In the genomic region with DNA sequence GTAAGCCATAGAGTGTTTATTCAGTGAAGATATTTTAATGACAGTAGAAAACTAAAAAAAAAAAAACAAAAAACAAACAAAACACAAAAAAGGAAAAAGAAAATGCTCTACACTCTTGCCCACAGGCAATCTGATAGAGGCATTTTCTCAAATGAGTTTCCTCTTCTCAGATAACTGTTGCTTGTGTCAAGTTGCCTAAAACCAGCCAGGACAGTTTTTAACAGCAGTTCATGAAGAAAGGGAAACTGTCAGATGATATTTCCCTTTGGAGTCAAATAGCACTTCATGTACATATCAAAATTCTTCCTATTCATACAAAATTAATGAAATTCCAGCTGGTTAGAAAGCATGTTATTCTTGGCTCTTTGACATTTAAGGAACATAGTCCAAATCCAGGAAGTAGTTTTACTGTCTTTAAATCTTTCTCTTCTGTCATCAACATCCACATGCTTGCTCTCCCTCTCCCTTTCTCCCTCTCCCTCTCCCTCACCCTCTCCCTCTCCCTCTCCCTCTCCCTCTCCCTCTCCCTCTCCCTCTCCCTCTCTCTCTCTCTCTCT, we compare ENCODE assay signal across 20 mouse cellular contexts.
DNase-seq lines count a peak whose midpoint lies in the region; ATAC-seq and TF ChIP-seq lines count a peak whose summit lies in the region.
"Had no signal": no experiment of that assay in that cellular context is flagged by ENCODE, and none has a peak within 500 bp of the region (broad histone marks: within the 10 kb centered on the region; RNA-seq: fewer than 3 reads in every experiment).

No protein-coding gene starts in this region.

- H3K4me3 ChIP-seq in embryonic facial prominence, embryonic 14.5 days (ENCODE audit: low read depth, low read length): no peak overlapping the region
- no peak overlapping the region for H3K4me3 ChIP-seq in embryonic facial prominence, embryonic 10.5 days
- H3K4me3 ChIP-seq in limb, embryonic 14.5 days (replicated peaks; ENCODE audit: low read length): no peak overlapping the region
- H3K4me3 ChIP-seq in limb, embryonic 10.5 days: no peak overlapping the region
- no peak overlapping the region for H3K4me3 ChIP-seq in lung, postnatal 0 days (ENCODE audit: low read depth, low read length)
- no peak overlapping the region for H3K4me3 ChIP-seq in myocyte
- H3K4me3 ChIP-seq: forebrain, embryonic 12.5 days; heart, adult 2 months; heart, embryonic 15.5 days; hindbrain, embryonic 13.5 days had no signal

- H3K27ac ChIP-seq in embryonic facial prominence, embryonic 14.5 days (replicated peaks; ENCODE audit: low read depth, low read length): no peak overlapping the region
- no peak overlapping the region for H3K27ac ChIP-seq in embryonic facial prominence, embryonic 10.5 days (replicated peaks)
- no peak overlapping the region for H3K27ac ChIP-seq in limb, embryonic 14.5 days (replicated peaks; ENCODE audit: low read depth, low read length)
- no peak overlapping the region for H3K27ac ChIP-seq in limb, embryonic 10.5 days
- H3K27ac ChIP-seq in lung, postnatal 0 days (ENCODE audit: low read length): no peak overlapping the region
- H3K27ac ChIP-seq: forebrain, embryonic 12.5 days; heart, adult 2 months; heart, embryonic 15.5 days; hindbrain, embryonic 13.5 days; hindbrain, postnatal 0 days had no signal

- H3ac ChIP-seq in myocyte (ENCODE audit: control insufficient read depth, insufficient read length): no peak overlapping the region

- no peaks in the 10 kb centered on the region for H3K79me2 ChIP-seq in myocyte (ENCODE audit: control insufficient read depth, insufficient read depth)

- peak; percentile 41 for DNase-seq in embryonic facial prominence, embryonic 14.5 days (ENCODE audit: low spot score)
- DNase-seq in embryonic facial prominence, embryonic 10.5 days (ENCODE audit: low spot score): no peak
- peak; percentile 22 for DNase-seq in limb, embryonic 14.5 days (ENCODE audit: low spot score)
- no peak for DNase-seq in limb, embryonic 10.5 days (ENCODE audit: low spot score)
- peak; percentile 8 for DNase-seq in lung, postnatal 0 days (ENCODE audit: low spot score)
- DNase-seq in lung, postnatal 25 days (ENCODE audit: low spot score): no peak
- no peak for DNase-seq in left cerebral cortex, postnatal 14 days (ENCODE audit: low spot score in 2 of 2)
- DNase-seq: adrenal gland, postnatal 14 days; cerebellum, adult 11-12 months; cerebellum, adult 9-11 months; gastrocnemius, postnatal 10 days; heart, adult 2 months; heart, postnatal 14 days had no signal

- no peak for TF ChIP-seq EP300 in lung, postnatal 0 days (IDR thresholded peaks at IDR 0.05)

- intact Hi-C loops in left cerebral cortex, postnatal 14 days (cut with DNase I): no loop called here

- no peaks in the 10 kb centered on the region for H3K9me3 ChIP-seq in embryonic facial prominence, embryonic 14.5 days (ENCODE audit: control insufficient read depth, low read length)
- no peaks in the 10 kb centered on the region for H3K9me3 ChIP-seq in embryonic facial prominence, embryonic 10.5 days
- no peaks in the 10 kb centered on the region for H3K9me3 ChIP-seq in limb, embryonic 14.5 days (ENCODE audit: control insufficient read depth, low read length)
- no peaks in the 10 kb centered on the region for H3K9me3 ChIP-seq in limb, embryonic 10.5 days (replicated peaks)
- no peaks in the 10 kb centered on the region for H3K9me3 ChIP-seq in lung, postnatal 0 days (ENCODE audit: low read length)
- H3K9me3 ChIP-seq: forebrain, embryonic 12.5 days; heart, embryonic 15.5 days; hindbrain, embryonic 13.5 days had no signal

- H3K4me2 ChIP-seq in embryonic facial prominence, embryonic 14.5 days (ENCODE audit: low read depth, low read length): no peak overlapping the region
- H3K4me2 ChIP-seq in limb, embryonic 14.5 days (replicated peaks; ENCODE audit: low read depth, low read length, severe bottlenecking): no peak overlapping the region
- H3K4me2 ChIP-seq in lung, postnatal 0 days (replicated peaks; ENCODE audit: low read depth, low read length): no peak overlapping the region
- peak overlapping the region; percentile 19 for H3K4me2 ChIP-seq in myocyte (ENCODE audit: low read depth)
- H3K4me2 ChIP-seq: forebrain, embryonic 12.5 days; heart, embryonic 11.5 days; heart, embryonic 15.5 days; hindbrain, embryonic 13.5 days had no signal

- no peaks in the 10 kb centered on the region for H3K36me3 ChIP-seq in embryonic facial prominence, embryonic 14.5 days (ENCODE audit: control insufficient read depth, insufficient read depth, low read length)
- no peaks in the 10 kb centered on the region for H3K36me3 ChIP-seq in embryonic facial prominence, embryonic 10.5 days (replicated peaks)
- H3K36me3 ChIP-seq in limb, embryonic 14.5 days (ENCODE audit: control insufficient read depth, insufficient read depth, low read length): no peaks in the 10 kb centered on the region
- H3K36me3 ChIP-seq in limb, embryonic 10.5 days: no peaks in the 10 kb centered on the region
- no peaks in the 10 kb centered on the region for H3K36me3 ChIP-seq in lung, postnatal 0 days (ENCODE audit: insufficient read depth, low read length)
- no peaks in the 10 kb centered on the region for H3K36me3 ChIP-seq in myocyte (ENCODE audit: control insufficient read depth, insufficient read depth)
- H3K36me3 ChIP-seq: forebrain, embryonic 12.5 days; heart, embryonic 15.5 days; hindbrain, embryonic 13.5 days had no signal

- ATAC-seq in embryonic facial prominence, embryonic 14.5 days (ENCODE audit: low read depth): peak; percentile 26; the same call in 1 of the 2 replicates
- ATAC-seq in limb, embryonic 14.5 days (ENCODE audit: low FRiP score, low read depth): no peak
- no peak for ATAC-seq in lung, postnatal 0 days
- ATAC-seq: forebrain, embryonic 16.5 days; hindbrain, postnatal 0 days had no signal

- H3K27me3 ChIP-seq in embryonic facial prominence, embryonic 14.5 days (replicated peaks; ENCODE audit: control insufficient read depth, insufficient read depth, low read length): no peaks in the 10 kb centered on the region
- no peaks in the 10 kb centered on the region for H3K27me3 ChIP-seq in embryonic facial prominence, embryonic 10.5 days (replicated peaks; ENCODE audit: low read depth, poor library complexity, severe bottlenecking)
- no peaks in the 10 kb centered on the region for H3K27me3 ChIP-seq in limb, embryonic 14.5 days (ENCODE audit: control insufficient read depth, insufficient read depth, low read length)
- H3K27me3 ChIP-seq in limb, embryonic 10.5 days (ENCODE audit: low read depth, poor library complexity, severe bottlenecking): no peaks in the 10 kb centered on the region
- H3K27me3 ChIP-seq in lung, postnatal 0 days (replicated peaks; ENCODE audit: insufficient read depth, low read length): no peaks in the 10 kb centered on the region
- no peaks in the 10 kb centered on the region for H3K27me3 ChIP-seq in myocyte (ENCODE audit: control insufficient read depth, insufficient read depth, insufficient read length)
- H3K27me3 ChIP-seq: forebrain, embryonic 12.5 days; heart, embryonic 15.5 days; hindbrain, embryonic 13.5 days had no signal

- no peaks in the 10 kb centered on the region for H3K4me1 ChIP-seq in embryonic facial prominence, embryonic 14.5 days (ENCODE audit: control insufficient read depth, insufficient read depth, low read length)
- H3K4me1 ChIP-seq in embryonic facial prominence, embryonic 10.5 days: no peaks in the 10 kb centered on the region
- no peaks in the 10 kb centered on the region for H3K4me1 ChIP-seq in limb, embryonic 14.5 days (ENCODE audit: control insufficient read depth, insufficient read depth, low read length)
- no peaks in the 10 kb centered on the region for H3K4me1 ChIP-seq in limb, embryonic 10.5 days
- no peaks in the 10 kb centered on the region for H3K4me1 ChIP-seq in lung, postnatal 0 days (ENCODE audit: insufficient read depth, low read depth, low read length)
- H3K4me1 ChIP-seq: heart, embryonic 15.5 days had no signal

- no peak overlapping the region for H3K9ac ChIP-seq in embryonic facial prominence, embryonic 14.5 days (ENCODE audit: low read depth, low read length)
- H3K9ac ChIP-seq in limb, embryonic 14.5 days (ENCODE audit: low read depth, low read length, severe bottlenecking): no peak overlapping the region
- no peak overlapping the region for H3K9ac ChIP-seq in lung, postnatal 0 days (replicated peaks; ENCODE audit: low read depth)
- H3K9ac ChIP-seq: forebrain, embryonic 12.5 days; heart, embryonic 15.5 days; hindbrain, embryonic 13.5 days had no signal

- TF ChIP-seq POLR2A in limb, embryonic 14.5 days (IDR thresholded peaks at IDR 0.05; ENCODE audit: borderline replicate concordance, extremely low read depth, insufficient read depth, insufficient read length): no peak
- no peak for TF ChIP-seq POLR2A in myocyte (IDR thresholded peaks at IDR 0.05; ENCODE audit: insufficient read length, low read depth)

- no peak for TF ChIP-seq CTCF in lung, postnatal 0 days (IDR thresholded peaks at IDR 0.05)

TF ChIP-seq in myocyte, 11 proteins besides CTCF, POLR2A, EP300 and RAD21:
- TF ChIP-seq POLR2AphosphoS2 (IDR thresholded peaks at IDR 0.05; ENCODE audit: insufficient read length, low read depth): no peak
- TF ChIP-seq E2F4 (IDR thresholded peaks at IDR 0.05; ENCODE audit: insufficient read depth): no peak
- TF ChIP-seq SRF (IDR thresholded peaks at IDR 0.05; ENCODE audit: control insufficient read depth, insufficient read length, low read depth): no peak
- no peak for TF ChIP-seq CEBPB (IDR thresholded peaks at IDR 0.05; ENCODE audit: insufficient read depth, poor library complexity, severe bottlenecking)
- no peak for TF ChIP-seq MYOG (IDR thresholded peaks at IDR 0.05; ENCODE audit: control insufficient read depth in 1 of 3, insufficient read depth in 1 of 3, insufficient read length in 2 of 3, low read depth in 2 of 3)
- TF ChIP-seq USF1 (IDR thresholded peaks at IDR 0.05; ENCODE audit: low read depth): no peak
- no peak for TF ChIP-seq MAX (IDR thresholded peaks at IDR 0.05; ENCODE audit: low read depth)
- TF ChIP-seq MYOD1 (IDR thresholded peaks at IDR 0.05; ENCODE audit: control insufficient read depth in 1 of 3, insufficient read length in 2 of 3, low read depth in 2 of 3): no peak

Comparison
In these comparisons a context has a peak if more than half of its experiments do, and no peak if none do; other contexts are left out.
1. DNase-seq: peak in embryonic facial prominence, embryonic 14.5 days (single experiment), limb, embryonic 14.5 days (single experiment) and lung, postnatal 0 days (single experiment); none in embryonic facial prominence, embryonic 10.5 days (single experiment), limb, embryonic 10.5 days (single experiment), lung, postnatal 25 days (single experiment) and left cerebral cortex, postnatal 14 days (0 of 2).